Mouse (Mus musculus) layer of hippocampus, postnatal 14 days (tissue): Measurements from ENCODE around the gene BC004004. TPM values are rescaled to one million over a fixed set of nuclear protein-coding genes. Genes with fewer than 3 reads are reported as not detected.

Experiments
- DNase-seq, 2 experiments: peaks; one replicate each; pipeline ENCODE4 v3.0.0; 2021 to 2022; ENCODE audit warnings: low spot score in 2 of 2, mixed read lengths in 1 of 2
- total RNA-seq, 2 experiments: library from RNA; stranded (reverse); gene quantifications; 2 replicates each; pipeline ENCODE4 v1.2.3; 2021

Gene BC004004
- total RNA-seq, 2 experiments from 2014 or later, result 88.1 to 93.8 TPM

GRCm38 (mm10) chr17:29319881-29320639, 51.5 kb downstream of the BC004004 start:
- no peak for DNase-seq

DNA sequence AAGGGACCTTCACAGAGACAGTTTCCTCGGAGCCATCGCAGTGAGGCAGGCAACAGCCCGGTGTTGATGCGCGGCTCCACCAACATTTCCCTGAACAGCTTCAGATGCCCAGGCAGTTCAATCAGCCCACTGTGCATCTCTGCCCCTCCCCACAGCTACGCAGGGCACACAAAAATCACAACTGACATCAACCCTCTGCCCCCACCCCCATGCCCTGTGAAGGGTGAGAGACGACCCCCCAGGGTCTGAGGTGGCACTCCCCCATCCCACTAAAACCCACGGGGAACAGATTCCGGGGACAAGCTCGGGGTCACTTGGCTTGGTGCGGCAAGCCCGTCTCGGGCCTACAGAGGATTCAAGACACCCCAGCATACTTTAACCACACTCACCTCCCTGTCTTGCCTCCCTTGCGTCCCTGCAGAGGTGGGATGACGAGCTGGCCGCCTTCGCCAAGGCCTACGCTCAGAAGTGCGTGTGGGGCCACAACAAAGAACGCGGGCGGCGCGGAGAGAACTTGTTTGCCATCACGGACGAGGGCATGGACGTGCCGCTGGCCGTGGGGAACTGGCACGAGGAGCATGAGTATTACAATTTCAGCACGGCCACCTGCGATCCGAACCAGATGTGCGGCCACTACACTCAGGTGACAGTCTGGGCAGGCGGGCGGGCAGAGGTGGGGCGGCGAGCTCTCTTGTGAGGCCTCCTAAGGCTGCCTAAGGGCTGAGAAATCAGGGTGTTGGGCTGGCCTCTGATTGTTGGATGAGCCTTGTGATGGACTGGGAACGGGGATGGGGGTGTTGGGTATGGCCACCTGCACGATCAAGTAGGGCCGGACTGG, 53.4 kb downstream of the BC004004 start:
- DNase-seq, result no peak

DNA sequence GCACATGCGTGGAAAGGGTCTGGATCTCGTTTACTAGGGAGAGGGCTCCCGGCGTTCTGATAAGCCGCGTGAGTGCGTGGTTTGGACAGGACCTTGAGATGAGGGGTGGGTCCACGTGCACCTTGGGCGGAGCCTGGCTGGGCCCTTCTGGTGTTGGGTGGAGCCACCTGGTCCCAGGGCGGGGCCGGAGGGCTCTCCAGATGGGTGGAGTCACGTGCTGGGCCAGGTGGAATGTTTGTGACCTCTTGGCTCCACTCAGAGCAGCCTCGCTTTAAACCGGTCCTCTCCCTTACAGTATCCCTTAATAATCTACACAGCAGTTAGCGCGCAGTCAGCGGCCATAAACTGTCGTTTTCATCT, 54.0 kb downstream of the BC004004 start:
- no peak for DNase-seq

- no peak for DNase-seq
These were observed 55.0 kb downstream of the BC004004 start for GRCm38 (mm10) chr17:29323625-29324024.

DNA sequence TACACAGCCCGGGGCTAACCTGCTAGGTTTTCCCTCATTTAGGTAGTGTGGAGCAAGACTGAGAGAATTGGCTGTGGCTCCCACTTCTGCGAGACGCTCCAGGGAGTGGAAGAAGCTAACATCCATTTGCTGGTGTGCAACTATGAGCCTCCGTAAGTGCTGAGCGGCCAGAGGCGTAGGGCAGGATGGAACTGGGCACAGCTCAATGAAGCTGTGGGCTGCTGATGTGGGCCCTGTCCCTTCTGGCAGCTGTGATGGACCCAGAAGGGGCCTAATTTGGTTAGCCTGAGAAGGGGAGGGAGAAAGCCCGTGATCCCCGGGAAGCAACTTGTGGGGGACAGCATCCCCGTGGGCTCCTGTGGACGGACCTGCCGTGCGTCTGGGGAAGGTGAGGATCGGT, 57.2 kb downstream of the BC004004 start:
- no peak for DNase-seq

DNA sequence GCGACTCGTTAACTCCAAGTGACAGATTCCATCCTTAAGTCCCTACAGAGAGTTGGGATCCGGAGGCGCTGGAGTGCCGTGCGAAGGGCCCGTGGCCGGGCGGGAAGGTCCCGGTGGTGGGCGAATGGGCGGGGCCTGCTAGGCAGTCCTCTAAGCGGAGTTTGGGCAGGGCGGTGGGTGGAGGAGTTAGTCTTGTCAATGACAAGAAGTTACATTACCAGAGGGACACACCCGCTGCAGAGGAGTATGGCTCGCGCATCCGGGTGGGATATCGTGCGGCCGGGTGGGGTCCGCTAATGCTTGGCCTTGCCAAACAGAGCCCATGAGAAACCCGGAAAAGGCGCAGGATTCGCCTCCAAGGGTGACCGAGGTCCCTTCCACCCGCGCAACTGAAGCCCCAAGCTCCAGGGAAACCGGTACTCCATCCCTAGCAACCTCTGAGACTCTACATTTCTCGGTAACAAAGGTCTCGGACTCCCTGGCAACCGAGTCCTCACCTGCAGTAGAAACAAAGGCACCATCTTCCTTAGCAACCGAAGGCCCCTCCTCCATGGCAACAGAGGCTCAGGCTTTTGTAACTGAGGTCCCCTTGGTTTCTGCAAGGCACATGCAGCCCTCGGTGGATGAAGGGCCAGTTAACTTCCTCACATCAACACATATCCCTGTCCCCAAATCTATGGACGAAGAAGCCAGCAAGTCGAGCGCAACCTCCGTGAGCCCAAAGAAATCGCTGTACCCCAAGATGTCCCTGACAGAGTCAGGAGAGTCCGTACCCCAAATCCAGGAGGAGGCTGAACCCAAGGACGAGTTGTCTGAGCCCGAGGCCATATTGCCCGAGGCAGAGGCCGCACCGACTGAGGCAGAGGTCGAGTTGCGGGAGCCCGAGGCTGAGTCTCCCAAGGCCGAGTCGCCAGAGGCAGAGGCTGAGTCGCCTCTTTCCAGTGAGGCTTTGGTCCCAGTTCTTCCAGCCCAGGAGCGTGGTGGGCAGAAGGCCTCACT, 58.2 kb downstream of the BC004004 start:
- no peak for DNase-seq

DNA sequence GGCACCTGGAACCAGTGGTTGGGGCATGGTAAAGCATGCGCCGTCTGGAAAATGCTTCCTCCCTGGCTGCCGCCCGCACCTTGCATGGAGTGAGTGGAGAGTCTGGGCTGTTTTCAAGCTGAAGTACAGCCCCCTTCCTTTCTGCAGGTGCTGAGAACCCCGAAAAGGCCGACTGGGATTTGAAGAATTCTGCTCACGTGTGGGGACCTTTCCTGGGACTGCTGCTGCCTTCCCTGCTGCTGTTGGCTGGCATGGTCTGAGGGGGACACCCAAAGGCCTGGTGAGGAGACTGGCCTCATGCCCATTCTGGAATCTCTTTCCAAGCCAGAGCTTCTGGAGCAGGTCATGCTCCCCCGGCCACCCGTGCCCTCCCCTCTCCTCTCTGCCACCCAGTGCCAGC, 59.1 kb downstream of the BC004004 start:
- no peak for DNase-seq

GRCm38 (mm10) chr17:29330221-29330620, 61.6 kb downstream of the BC004004 start:
- no peak for DNase-seq

- no peak for DNase-seq
These were observed 62.3 kb downstream of the BC004004 start for GRCm38 (mm10) chr17:29330671-29331410.

DNA sequence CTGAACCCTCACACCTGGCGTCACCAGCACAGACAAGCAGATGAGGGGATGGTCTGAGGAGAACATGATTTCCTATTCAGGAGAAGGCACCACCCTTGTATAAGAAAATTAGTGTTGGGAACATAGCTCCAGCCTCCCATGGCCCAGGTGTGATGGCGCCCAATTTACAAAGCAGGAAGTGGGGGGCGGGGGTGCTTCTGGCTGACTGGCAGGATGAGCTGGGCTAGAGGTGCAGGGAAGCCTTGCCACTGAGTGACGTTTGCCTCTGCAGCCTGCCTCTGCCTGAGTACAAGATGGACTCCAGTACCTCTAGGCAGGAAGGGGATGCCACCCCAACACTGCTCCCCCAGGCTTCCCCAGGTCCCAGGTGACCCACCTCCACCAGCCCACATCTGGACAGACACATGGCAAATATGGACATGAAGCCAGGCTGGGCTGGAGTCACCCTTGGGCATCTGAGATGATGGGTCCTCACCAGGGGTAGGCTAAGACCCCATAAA, 63.6 kb downstream of the BC004004 start:
- no peak for DNase-seq

DNA sequence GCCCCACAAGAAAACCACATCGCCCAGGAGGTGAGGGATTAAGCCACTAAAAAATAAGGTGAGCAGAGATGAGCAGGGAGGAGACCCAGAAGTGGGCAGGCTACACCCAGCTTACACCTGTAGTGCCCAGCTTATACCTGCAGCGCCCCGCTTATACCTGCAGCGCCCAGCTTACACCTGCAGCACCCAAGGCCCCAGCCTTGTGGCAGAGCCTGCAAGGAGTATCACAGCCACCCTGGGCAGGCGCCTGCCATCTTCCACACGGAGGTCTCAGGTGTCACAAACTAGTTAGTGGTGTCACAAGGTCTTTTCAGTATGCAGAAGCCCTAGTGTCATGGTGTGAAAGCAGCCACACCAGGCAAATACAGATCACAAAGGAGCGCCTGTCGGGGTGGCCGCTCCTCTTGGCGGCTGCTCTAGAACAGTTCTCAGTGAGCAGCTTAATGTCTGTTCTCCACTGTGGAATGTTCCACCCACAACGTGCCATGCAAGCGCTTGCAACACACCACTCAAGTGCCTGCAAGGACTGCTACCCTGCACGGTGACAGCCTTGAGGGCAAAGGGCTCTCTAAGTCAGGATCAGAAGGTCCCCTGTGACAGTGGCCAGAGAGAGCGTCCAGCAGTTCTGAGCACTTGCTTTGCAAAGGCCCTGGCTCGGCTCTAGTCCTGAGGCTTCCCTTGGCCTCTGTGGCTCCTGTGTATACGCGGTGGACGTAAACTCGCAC, 67.8 kb downstream of the BC004004 start:
- DNase-seq, result no peak

DNA sequence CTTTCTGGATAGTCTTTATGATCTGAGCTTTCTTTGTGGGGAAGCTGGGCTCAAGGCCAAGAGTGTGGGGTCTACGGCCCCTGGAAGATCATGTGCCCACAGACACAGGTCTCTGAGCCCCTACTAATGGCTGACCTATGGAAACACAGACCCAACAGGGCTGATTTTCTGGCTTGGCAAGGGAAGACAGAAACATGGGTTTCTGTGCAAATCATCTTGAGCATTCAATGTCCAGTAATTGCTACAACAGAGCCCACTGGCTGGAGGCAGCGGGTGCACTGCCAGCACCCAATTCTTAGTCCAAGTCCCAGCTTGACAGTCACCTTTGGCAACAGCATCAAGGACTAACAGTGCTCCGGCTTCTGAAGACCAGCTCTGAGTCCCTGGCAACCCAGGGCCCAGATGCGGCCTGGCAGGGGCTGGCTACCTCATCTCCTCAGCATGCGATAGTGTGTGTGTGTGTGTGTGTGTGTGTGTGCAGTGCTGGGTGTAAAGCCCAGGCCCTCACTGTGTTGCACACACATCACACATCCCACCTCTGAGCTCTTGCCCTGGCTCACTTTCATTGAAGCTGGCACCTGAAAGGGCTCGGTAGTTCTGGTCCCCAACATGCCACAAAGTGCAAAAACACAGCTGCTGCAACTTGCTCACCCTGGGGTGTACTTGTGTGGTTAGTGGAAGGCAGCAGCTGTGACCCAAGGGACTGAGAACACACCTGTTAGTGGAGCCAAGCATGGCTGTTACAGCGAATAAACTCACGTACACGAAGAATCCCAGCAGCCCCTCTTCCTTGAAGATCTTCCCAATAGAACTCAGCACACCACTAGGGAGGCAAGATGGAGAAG, 69.6 kb downstream of the BC004004 start:
- DNase-seq, result peak in 1 of 2 experiments; percentile 76

- DNase-seq, result no peak
These were observed 70.7 kb downstream of the BC004004 start for GRCm38 (mm10) chr17:29339170-29339768.

- no peak for DNase-seq
These were observed 72.0 kb downstream of the BC004004 start for GRCm38 (mm10) chr17:29340406-29341261.

DNA sequence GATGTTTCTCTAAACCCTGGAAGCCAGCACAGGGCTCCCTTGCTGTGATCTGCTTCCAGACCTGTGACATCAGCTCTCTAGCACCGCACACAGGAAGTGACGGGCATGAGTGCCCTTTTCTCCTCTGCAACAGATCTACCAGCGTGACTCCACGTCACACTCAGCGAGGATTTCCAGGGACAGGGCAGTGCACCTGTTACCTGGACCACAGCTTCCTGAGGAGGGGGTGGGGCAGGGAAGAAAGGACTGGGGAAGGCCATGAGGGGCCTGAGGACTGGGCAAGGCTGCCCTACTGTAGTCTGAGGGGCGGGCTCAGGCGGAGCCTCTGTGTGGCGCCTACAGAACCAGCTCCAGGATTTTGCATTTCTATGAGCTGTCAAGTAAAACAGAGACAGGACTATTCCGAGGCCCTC, 73.0 kb downstream of the BC004004 start:
- no peak for DNase-seq

GRCm38 (mm10) chr17:29342010-29342910, 73.7 kb downstream of the BC004004 start:
- no peak for DNase-seq
